Mouse (Mus musculus) kidney, embryonic 16.5 days (tissue): Measurements from ENCODE around the gene Fbxl18. TPM values are rescaled to one million over a fixed set of nuclear protein-coding genes. Genes with fewer than 3 reads are reported as not detected.

ENCODE experiments used
- ATAC-seq: fragments of 200-750 bp; cut with Nextera tagmentation; 2 replicates; pipeline ENCODE4 v1.8.0; 2017; ENCODE audit warnings: moderate TSS enrichment; ENCODE audit not compliant: low FRiP score, low TSS enrichment
- H3K27ac ChIP-seq: fragments of 300-500 bp; sonication (generic); 2 replicates; pipeline ENCODE4 v1.5.1; 2014; ENCODE audit warnings: low read length
- H3K27me3 ChIP-seq: fragments of 300-500 bp; sonication (generic); 2 replicates; pipeline ENCODE4 v1.6.1; 2014; ENCODE audit warnings: low read length, control low read depth, mixed read lengths; ENCODE audit not compliant: insufficient read depth
- H3K36me3 ChIP-seq: fragments of 300-500 bp; sonication (generic); 2 replicates; pipeline ENCODE4 v1.6.1; 2014; ENCODE audit warnings: low read length, control low read depth, mixed read lengths; ENCODE audit not compliant: insufficient read depth
- H3K4me1 ChIP-seq: fragments of 300-500 bp; sonication (generic); 2 replicates; pipeline ENCODE4 v1.6.1; 2014; ENCODE audit warnings: low read length, control low read depth, mixed read lengths; ENCODE audit not compliant: insufficient read depth
- H3K4me2 ChIP-seq: fragments of 300-500 bp; sonication (generic); replicated peaks from 2 replicates; pipeline ENCODE4 v1.6.1; 2014; ENCODE audit warnings: low read depth, low read length
- H3K4me3 ChIP-seq: fragments of 300-500 bp; sonication (generic); 2 replicates; pipeline ENCODE4 v1.5.1; 2014; ENCODE audit warnings: mild to moderate bottlenecking, low read length
- H3K9ac ChIP-seq: fragments of 300-500 bp; sonication (generic); replicated peaks from 2 replicates; pipeline ENCODE4 v1.6.1; 2014; ENCODE audit warnings: low read length
- H3K9me3 ChIP-seq: fragments of 300-500 bp; sonication (generic); 2 replicates; pipeline ENCODE4 v1.6.1; 2016; ENCODE audit warnings: low read length, control low read depth
- WGBS: fragments of 180-500 bp; shearing (Covaris S2); extraction: QIAGEN DNeasy Blood & Tissue Kit; methylation state at CpG from one replicate; pipeline ENCODE4 v1.1.7; 2014; 5-methylcytosine and 5-hydroxymethylcytosine counted together
- polyA plus RNA-seq: library from polyadenylated mRNA; unstranded; fragments of >200 nt; fragmentation: Nextera tagmentation; extraction: Ambion mirVana; gene quantifications from 2 replicates; pipeline ENCODE4 v1.2.1, GENCODE M21; 2015

The Fbxl18 gene
- polyA plus RNA-seq, 1 experiment from 2014 or later, result 14.0 TPM

GRCm38 (mm10) chr5:142901846-142902505 lies 6.8 kb upstream of the Fbxl18 start:
- no peak overlapping the region for H3K4me3 ChIP-seq
- H3K9ac ChIP-seq, result 0 out of 2 replicates have a peak overlapping the region, but pooled peaks have one; percentile 8
- ATAC-seq, result no peak
- H3K27ac ChIP-seq, result peak overlapping the region; percentile 44
- H3K27me3 ChIP-seq, result no peaks in the 10 kb centered on the region
- peaks cover 47% of the 10 kb centered on the region for H3K36me3 ChIP-seq
- peaks cover 21% of the 10 kb centered on the region for H3K4me1 ChIP-seq
- H3K4me2 ChIP-seq, result no peak overlapping the region
- WGBS, result 39% methylated on average over 4 of the region's 4 CpGs
- H3K9me3 ChIP-seq, result no peaks in the 10 kb centered on the region

DNA sequence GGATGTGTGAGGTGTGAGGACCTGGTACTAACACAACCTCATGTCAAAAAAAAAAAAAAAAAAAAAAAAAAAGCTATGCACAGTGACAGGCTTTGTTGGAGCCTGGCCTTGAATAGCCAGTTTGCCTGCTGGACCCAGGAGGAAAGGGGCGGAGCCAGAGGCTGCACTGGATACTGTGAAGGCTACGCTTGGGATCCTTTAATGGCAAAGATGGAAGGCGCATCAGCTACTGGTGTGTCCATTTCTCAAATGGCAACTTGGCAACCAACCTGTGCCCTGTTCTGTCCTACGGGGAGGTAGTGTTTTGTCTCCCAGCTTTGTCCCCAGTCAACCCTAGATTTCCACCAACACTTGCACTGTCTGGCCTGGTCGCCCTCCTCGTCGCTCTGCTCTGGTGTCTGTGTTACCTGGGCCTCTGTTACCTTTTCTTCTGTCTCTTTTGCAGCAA lies 6.2 kb upstream of the Fbxl18 start:
- no peak overlapping the region for H3K4me2 ChIP-seq
- ATAC-seq, result no peak
- H3K4me1 ChIP-seq, result peaks cover 19% of the 10 kb centered on the region
- H3K36me3 ChIP-seq, result peaks cover 47% of the 10 kb centered on the region
- H3K9me3 ChIP-seq, result no peaks in the 10 kb centered on the region
- 74% methylated on average over 7 of the region's 7 CpGs for WGBS
- peak overlapping the region; percentile 44; the same call in 1 of the 2 replicates for H3K27ac ChIP-seq
- H3K9ac ChIP-seq, result no peak overlapping the region
- H3K4me3 ChIP-seq, result no peak overlapping the region
- H3K27me3 ChIP-seq, result no peaks in the 10 kb centered on the region

GRCm38 (mm10) chr5:142900651-142901050 lies 5.4 kb upstream of the Fbxl18 start:
- H3K4me3 ChIP-seq, result no peak overlapping the region
- H3K36me3 ChIP-seq, result peaks cover 47% of the 10 kb centered on the region
- no peaks in the 10 kb centered on the region for H3K9me3 ChIP-seq
- H3K27me3 ChIP-seq, result no peaks in the 10 kb centered on the region
- no peak overlapping the region for H3K4me2 ChIP-seq
- H3K27ac ChIP-seq, result no peak overlapping the region
- H3K4me1 ChIP-seq, result peaks cover 25% of the 10 kb centered on the region
- 72% methylated on average over 7 of the region's 7 CpGs for WGBS
- no peak for ATAC-seq
- H3K9ac ChIP-seq, result no peak overlapping the region

DNA sequence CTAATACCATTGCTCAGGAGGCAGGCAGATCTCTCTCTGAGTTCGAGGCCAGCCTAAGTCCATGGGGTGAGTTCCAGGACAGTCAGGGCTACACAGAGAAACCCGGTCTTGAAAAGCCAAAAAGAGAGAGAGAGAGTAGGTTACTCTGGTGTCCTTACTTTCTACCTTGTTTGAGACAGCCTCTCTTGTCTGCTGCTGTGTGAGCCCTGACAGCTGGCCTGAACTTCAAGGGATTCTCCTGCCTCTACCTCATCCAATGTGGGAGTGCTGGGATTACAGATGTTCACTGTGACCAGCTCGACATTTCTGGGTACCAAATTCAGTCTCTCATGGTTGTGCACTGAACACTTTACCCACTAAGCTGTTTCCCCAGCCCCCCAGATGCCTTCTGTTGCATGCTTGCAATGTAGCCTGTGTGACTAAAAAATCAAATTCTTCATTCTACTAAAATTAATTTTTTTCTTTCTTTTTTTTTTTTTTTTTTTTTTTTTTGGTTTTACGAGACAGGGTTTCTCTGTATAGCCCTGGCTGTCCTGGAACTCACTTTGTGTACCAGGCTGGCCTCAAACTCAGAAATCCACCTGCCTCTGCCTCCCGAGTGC lies 4.8 kb upstream of the Fbxl18 start:
- Histone ChIP-seq H3K27me3 (no peaks in the 10 kb centered on the region), H3K4me3 (no peak overlapping the region), H3K27ac (no peak overlapping the region), H3K9me3 (no peaks in the 10 kb centered on the region), H3K4me2 (no peak overlapping the region), H3K36me3 (peaks cover 41% of the 10 kb centered on the region), H3K9ac (no peak overlapping the region), H3K4me1 (peaks cover 25% of the 10 kb centered on the region)
- 73% methylated on average over 5 of the region's 5 CpGs for WGBS
- no peak for ATAC-seq

DNA sequence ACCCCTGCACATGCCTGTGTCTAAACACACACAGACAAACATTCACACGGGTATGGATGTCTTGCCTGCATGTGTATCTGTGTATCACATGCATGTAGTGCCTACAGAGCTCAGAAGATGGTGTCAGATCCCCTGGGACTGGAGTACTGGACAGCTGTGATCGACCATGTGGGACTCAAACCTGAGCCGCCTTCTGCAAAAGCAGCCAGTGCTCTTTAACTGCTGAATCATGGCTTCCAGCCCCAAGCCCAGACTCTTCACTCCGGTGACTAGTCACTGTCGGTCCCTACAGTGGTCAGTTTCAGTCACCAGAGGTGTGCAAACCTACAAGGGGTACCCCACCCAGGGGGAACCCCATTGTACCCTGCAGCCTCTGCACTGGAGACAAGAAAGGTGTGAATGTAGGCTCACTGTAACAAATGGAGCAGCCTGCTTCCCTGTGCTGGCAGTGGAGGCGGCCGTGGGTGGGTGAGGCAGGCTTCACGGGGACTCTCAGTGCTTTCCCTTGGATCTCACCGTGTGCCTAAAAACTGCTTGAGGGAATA lies 3.9 kb upstream of the Fbxl18 start:
- Histone ChIP-seq H3K27ac (no peak overlapping the region), H3K36me3 (peaks cover 32% of the 10 kb centered on the region)
- 71% methylated on average over 9 of the region's 9 CpGs for WGBS

DNA sequence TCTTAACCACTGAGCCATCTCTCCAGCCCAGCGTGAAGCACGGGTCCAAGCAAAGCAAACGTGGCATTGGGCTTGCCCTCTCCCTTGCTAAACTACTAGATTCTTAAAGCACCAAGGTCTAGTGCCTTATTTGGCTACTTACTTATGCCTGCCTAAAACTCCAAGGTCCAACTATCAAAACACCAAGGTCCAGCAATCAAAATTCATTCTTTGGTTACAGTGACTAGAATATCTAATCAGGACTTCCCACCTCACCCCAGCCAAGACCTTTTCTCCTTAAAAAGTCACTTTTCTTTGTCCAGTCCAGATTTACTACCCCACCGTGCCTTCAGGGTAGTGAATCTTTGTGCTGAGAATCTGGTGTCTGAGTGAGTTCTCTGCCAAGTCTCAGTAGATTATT lies 3.1 kb upstream of the Fbxl18 start:
- no peak for ATAC-seq
- H3K4me2 ChIP-seq, result no peak overlapping the region

More for the DNA sequence above, 3.9 kb upstream of the Fbxl18 start:
- Histone ChIP-seq H3K4me1 (peaks cover 21% of the 10 kb centered on the region), H3K9me3 (no peaks in the 10 kb centered on the region), H3K9ac (no peak overlapping the region), H3K4me3 (no peak overlapping the region), H3K27me3 (no peaks in the 10 kb centered on the region), H3K4me2 (no peak overlapping the region)
- no peak for ATAC-seq

GRCm38 (mm10) chr5:142897568-142898248 lies 2.5 kb upstream of the Fbxl18 start:
- Histone ChIP-seq H3K27me3 (no peaks in the 10 kb centered on the region), H3K36me3 (peaks cover 20% of the 10 kb centered on the region), H3K4me3 (no peak overlapping the region), H3K9ac (no peak overlapping the region), H3K4me2 (no peak overlapping the region), H3K4me1 (peaks cover 18% of the 10 kb centered on the region), H3K27ac (no peak overlapping the region), H3K9me3 (no peaks in the 10 kb centered on the region)
- 89% methylated on average over 7 of the region's 7 CpGs for WGBS
- no peak for ATAC-seq

More for the DNA sequence above, 3.1 kb upstream of the Fbxl18 start:
- Histone ChIP-seq H3K4me3 (no peak overlapping the region), H3K4me1 (peaks cover 22% of the 10 kb centered on the region), H3K27me3 (no peaks in the 10 kb centered on the region), H3K36me3 (peaks cover 26% of the 10 kb centered on the region), H3K9ac (no peak overlapping the region), H3K9me3 (no peaks in the 10 kb centered on the region), H3K27ac (no peak overlapping the region)
- WGBS, result 68% methylated on average over 4 of the region's 4 CpGs

DNA sequence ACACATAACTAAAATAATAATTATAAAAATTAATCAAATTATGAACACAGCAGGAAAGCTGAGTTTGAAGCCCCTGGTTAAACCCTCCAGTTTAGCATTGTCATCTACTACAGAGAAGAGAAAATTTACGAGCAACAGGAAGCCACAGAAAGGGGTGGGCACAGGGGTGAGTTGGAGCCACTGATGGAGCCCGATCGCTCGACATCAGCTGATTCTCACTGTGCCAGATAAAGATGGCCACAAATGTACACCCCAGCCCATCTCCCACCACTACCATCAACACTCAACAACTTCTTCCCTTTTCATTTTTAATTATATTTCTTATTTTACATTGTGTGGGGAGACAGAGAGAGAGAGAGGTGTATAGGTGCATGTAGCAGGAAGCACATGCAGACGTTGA lies 1.5 kb upstream of the Fbxl18 start:
- Histone ChIP-seq H3K9me3 (no peaks in the 10 kb centered on the region), H3K4me3 (no peak overlapping the region), H3K27ac (no peak overlapping the region), H3K4me2 (no peak overlapping the region), H3K36me3 (peaks cover 10% of the 10 kb centered on the region), H3K27me3 (no peaks in the 10 kb centered on the region), H3K4me1 (peaks cover 18% of the 10 kb centered on the region), H3K9ac (no peak overlapping the region)
- 76% methylated on average over 5 of the region's 5 CpGs for WGBS
- no peak for ATAC-seq

- Histone ChIP-seq H3K4me2 (peak overlapping the region; percentile 87), H3K27me3 (no peaks in the 10 kb centered on the region), H3K27ac (0 out of 2 replicates have a peak overlapping the region, but pooled peaks have one; percentile 14), H3K4me1 (peaks cover 18% of the 10 kb centered on the region), H3K36me3 (peaks cover 7% of the 10 kb centered on the region), H3K9me3 (no peaks in the 10 kb centered on the region), H3K9ac (no peak overlapping the region; the same call in 1 of the 2 replicates), H3K4me3 (no peak overlapping the region; the same call in 1 of the 2 replicates)
- ATAC-seq, result no peak
- WGBS, result 74% methylated on average over 10 of the region's 10 CpGs
These were observed 971 bp upstream of the Fbxl18 start for GRCm38 (mm10) chr5:142896192-142896591.
